Mouse (Mus musculus): ENCODE measurements at regions not wholly inside any gene's neighbourhood (a gene's known extent, or its start where the extent isn't known, plus 50 kb on each side); places are given as distances from the start of the nearest gene placed in this dataset.

DNA sequence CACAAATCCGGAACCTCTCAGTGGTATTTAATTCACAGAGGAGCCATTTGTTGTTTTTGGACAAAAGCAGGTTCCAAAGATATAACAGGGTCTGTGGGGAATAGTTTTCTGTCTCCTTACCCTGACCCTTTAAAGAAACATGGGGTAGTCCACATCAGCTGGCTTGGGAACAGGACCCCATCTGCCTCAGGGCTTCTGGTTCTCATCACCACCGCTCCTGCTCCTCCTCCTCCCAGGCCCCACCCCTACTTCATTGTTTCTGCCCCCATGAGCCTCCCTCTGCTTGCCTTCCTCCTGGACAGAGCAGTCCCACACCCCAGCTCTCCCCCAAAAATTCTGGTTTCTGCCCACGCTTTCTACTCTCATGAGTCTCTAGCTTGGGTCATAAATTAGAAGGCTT is 183.8 kb upstream of the Mgmt start:
- no peak for TF ChIP-seq CEBPB (IDR thresholded peaks at IDR 0.05; ENCODE audit: low read depth)
- no peak for TF ChIP-seq MYOD1 (IDR thresholded peaks at IDR 0.05; ENCODE audit: control insufficient read depth, insufficient read length, low read depth)
- TF ChIP-seq MYOG (IDR thresholded peaks at IDR 0.05; ENCODE audit: control insufficient read depth, extremely low read depth, insufficient read length): no peak
- no peak for TF ChIP-seq USF1 (IDR thresholded peaks at IDR 0.05; ENCODE audit: low read depth)
- TF ChIP-seq MAX (IDR thresholded peaks at IDR 0.05): no peak
- no peak for TF ChIP-seq CTCF (IDR thresholded peaks at IDR 0.05; ENCODE audit: control insufficient read depth, insufficient read depth, insufficient read length)
- no peak for TF ChIP-seq FOSL1 (IDR thresholded peaks at IDR 0.05; ENCODE audit: insufficient read depth, low read length, poor library complexity, severe bottlenecking)
- no peak overlapping the region for H3ac ChIP-seq (ENCODE audit: control insufficient read depth, insufficient read length, low read depth)

DNA sequence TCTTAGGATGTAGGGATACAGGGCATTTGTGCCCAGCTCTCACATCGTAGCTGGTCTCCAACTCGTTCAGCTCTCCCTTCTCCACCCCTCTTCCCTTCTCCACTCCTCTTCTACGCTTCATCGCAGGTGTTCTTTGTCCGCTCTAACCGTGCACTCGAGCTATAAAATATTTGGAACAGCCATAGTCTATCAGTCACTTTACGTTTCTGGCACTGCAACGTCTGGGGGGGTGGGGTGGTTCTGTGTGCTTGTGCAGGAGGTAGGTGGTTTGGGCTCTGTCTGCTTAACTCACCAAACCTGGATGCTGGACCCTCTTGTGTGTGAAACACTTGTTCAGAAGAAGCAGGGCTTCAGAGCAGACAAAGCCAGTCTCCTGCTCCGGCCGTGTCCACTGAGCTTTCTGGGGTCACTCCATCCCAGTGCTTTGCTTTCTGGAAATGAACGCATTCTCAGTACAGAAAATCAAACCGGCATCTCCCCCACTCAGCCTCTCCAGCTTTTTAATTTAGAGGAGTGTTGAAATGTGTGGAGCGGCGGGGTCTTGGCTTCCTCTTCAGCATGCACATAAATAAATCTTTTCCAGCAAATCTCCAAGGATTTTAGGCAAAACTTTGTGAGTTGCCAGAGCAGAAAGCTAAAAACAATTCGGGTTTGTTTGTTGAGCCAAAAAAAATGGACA is 181.3 kb upstream of the Mgmt start:
- Histone ChIP-seq H3K79me3 (ENCODE audit: low read depth) (no peaks in the 10 kb centered on the region), H3K36me3 (ENCODE audit: control insufficient read depth, insufficient read depth) (no peaks in the 10 kb centered on the region), H3K79me2 (ENCODE audit: control insufficient read depth, insufficient read depth) (no peaks in the 10 kb centered on the region), H3ac (ENCODE audit: control insufficient read depth, insufficient read length, low read depth) (no peak overlapping the region), H3K27me3 (ENCODE audit: control insufficient read depth, insufficient read depth, insufficient read length) (no peaks in the 10 kb centered on the region), H3K4me3 (ENCODE audit: insufficient read depth, poor library complexity, severe bottlenecking) (no peak overlapping the region)
- TF ChIP-seq MYOG (IDR thresholded peaks at IDR 0.05; ENCODE audit: control insufficient read depth, extremely low read depth, insufficient read length) (no peak), MAX (IDR thresholded peaks at IDR 0.05) (no peak), USF1 (IDR thresholded peaks at IDR 0.05; ENCODE audit: low read depth) (no peak), CEBPB (IDR thresholded peaks at IDR 0.05; ENCODE audit: low read depth) (no peak), CTCF (IDR thresholded peaks at IDR 0.05; ENCODE audit: control insufficient read depth, insufficient read depth, insufficient read length) (no peak), MYOD1 (IDR thresholded peaks at IDR 0.05; ENCODE audit: control insufficient read depth, insufficient read length, low read depth) (no peak), FOSL1 (IDR thresholded peaks at IDR 0.05; ENCODE audit: insufficient read depth, low read length, poor library complexity, severe bottlenecking) (no peak)

More for the DNA sequence above, 183.8 kb upstream of the Mgmt start:
- H3K79me3 ChIP-seq (ENCODE audit: low read depth): no peaks in the 10 kb centered on the region
- no peaks in the 10 kb centered on the region for H3K79me2 ChIP-seq (ENCODE audit: control insufficient read depth, insufficient read depth)
- H3K27me3 ChIP-seq (ENCODE audit: control insufficient read depth, insufficient read depth, insufficient read length): no peaks in the 10 kb centered on the region
- H3K4me3 ChIP-seq (ENCODE audit: insufficient read depth, poor library complexity, severe bottlenecking): no peak overlapping the region
- no peaks in the 10 kb centered on the region for H3K36me3 ChIP-seq (ENCODE audit: control insufficient read depth, insufficient read depth)

DNA sequence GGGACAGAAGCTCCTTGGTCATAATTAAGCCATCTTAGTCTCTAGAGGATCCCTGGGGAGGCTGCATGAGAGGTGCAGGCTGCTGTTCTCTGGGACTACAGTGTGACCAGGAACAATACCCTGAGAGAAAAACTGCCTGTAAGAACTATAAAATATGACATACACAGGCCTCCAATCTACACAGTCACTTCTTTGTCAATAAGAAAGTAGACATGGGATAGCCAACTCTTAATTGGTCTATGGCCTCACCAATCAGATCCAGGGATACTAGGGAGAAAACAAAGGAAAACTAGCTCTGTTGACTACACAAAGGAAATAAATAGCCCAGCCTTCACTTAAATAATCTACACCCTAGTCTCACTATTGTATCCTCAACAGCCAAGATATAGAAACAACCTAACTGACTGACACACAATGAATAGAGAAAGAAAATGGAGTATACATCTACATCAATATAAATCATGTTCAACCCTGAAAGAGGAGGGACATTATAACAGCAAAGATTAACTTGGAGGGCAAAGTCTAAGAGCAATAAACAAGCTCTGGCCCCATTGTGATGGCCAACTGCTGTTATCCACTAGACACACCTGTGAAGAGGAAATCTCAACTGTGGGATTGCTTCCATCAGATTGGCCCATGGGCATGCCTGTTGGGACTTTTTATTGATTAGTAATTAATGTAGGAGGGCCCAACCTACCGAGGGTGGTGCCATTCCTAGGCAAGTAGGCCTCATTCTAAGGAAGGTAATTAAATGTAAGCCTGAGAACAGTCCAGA is 166.6 kb upstream of the Mgmt start:
- Histone ChIP-seq H3K36me3 (ENCODE audit: control insufficient read depth, insufficient read depth) (no peaks in the 10 kb centered on the region), H3K79me3 (ENCODE audit: low read depth) (no peaks in the 10 kb centered on the region), H3K27me3 (ENCODE audit: control insufficient read depth, insufficient read depth, insufficient read length) (no peaks in the 10 kb centered on the region), H3ac (ENCODE audit: control insufficient read depth, insufficient read length, low read depth) (no peak overlapping the region), H3K4me3 (ENCODE audit: insufficient read depth, poor library complexity, severe bottlenecking) (no peak overlapping the region), H3K79me2 (ENCODE audit: control insufficient read depth, insufficient read depth) (no peaks in the 10 kb centered on the region)
- TF ChIP-seq CTCF (IDR thresholded peaks at IDR 0.05; ENCODE audit: control insufficient read depth, insufficient read depth, insufficient read length): no peak
- TF ChIP-seq USF1 (IDR thresholded peaks at IDR 0.05; ENCODE audit: low read depth): no peak
- no peak for TF ChIP-seq CEBPB (IDR thresholded peaks at IDR 0.05; ENCODE audit: low read depth)
- TF ChIP-seq MYOG (IDR thresholded peaks at IDR 0.05; ENCODE audit: control insufficient read depth, extremely low read depth, insufficient read length): no peak
- no peak for TF ChIP-seq MYOD1 (IDR thresholded peaks at IDR 0.05; ENCODE audit: control insufficient read depth, insufficient read length, low read depth)
- no peak for TF ChIP-seq FOSL1 (IDR thresholded peaks at IDR 0.05; ENCODE audit: insufficient read depth, low read length, poor library complexity, severe bottlenecking)
- TF ChIP-seq MAX (IDR thresholded peaks at IDR 0.05): no peak

DNA sequence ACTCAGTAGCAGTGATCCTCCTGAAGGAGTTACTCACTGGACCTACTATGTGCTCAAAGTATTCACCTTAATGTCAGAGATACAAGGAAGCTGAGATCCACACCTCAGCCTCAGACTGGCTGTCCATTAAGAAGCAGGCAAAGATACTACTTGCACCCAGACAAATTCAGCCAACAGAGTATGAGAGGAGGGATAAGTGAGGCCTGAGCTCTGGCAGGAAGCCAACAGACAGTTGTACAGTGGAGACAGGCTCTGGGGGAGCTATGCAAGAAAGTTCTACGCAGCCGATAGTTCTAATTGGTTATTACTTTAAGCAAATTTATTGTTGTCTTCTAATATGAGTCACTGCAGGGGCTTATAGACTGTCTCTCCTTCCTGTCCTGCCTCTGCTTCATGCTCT is 152.2 kb upstream of the Mgmt start:
- H3K27me3 ChIP-seq (ENCODE audit: control insufficient read depth, insufficient read depth, insufficient read length): no peaks in the 10 kb centered on the region
- no peak for TF ChIP-seq CEBPB (IDR thresholded peaks at IDR 0.05; ENCODE audit: low read depth)
- TF ChIP-seq FOSL1 (IDR thresholded peaks at IDR 0.05; ENCODE audit: insufficient read depth, low read length, poor library complexity, severe bottlenecking): no peak
- no peak for TF ChIP-seq MAX (IDR thresholded peaks at IDR 0.05)
- TF ChIP-seq CTCF (IDR thresholded peaks at IDR 0.05; ENCODE audit: control insufficient read depth, insufficient read depth, insufficient read length): no peak
- TF ChIP-seq MYOD1 (IDR thresholded peaks at IDR 0.05; ENCODE audit: control insufficient read depth, insufficient read length, low read depth): no peak
- no peak for TF ChIP-seq USF1 (IDR thresholded peaks at IDR 0.05; ENCODE audit: low read depth)
- TF ChIP-seq MYOG (IDR thresholded peaks at IDR 0.05; ENCODE audit: control insufficient read depth, extremely low read depth, insufficient read length): no peak
- H3ac ChIP-seq (ENCODE audit: control insufficient read depth, insufficient read length, low read depth): no peak overlapping the region
- H3K79me2 ChIP-seq (ENCODE audit: control insufficient read depth, insufficient read depth): no peaks in the 10 kb centered on the region
- H3K36me3 ChIP-seq (ENCODE audit: control insufficient read depth, insufficient read depth): no peaks in the 10 kb centered on the region
- no peaks in the 10 kb centered on the region for H3K79me3 ChIP-seq (ENCODE audit: low read depth)
- no peak overlapping the region for H3K4me3 ChIP-seq (ENCODE audit: insufficient read depth, poor library complexity, severe bottlenecking)

DNA sequence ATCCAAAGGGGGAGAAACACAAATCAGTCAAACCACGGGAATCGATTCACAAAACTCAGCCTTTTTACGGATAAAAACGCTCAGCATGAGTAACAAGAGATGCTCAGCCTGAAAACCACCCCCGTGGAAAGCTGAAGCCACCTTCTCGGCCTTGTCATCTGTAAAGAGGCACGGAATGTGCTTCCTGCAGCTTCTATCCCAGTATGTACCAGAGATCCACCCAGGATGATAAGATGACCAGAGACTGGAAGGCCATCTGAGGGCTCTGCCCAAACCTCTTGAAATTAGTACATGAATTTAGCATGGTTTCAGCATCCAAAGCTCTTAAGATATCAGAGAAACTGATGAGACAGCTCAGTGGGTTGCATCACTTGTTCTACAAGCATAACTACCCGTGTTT is 149.0 kb upstream of the Mgmt start:
- Histone ChIP-seq H3K79me2 (ENCODE audit: control insufficient read depth, insufficient read depth) (no peaks in the 10 kb centered on the region), H3K79me3 (ENCODE audit: low read depth) (no peaks in the 10 kb centered on the region), H3K36me3 (ENCODE audit: control insufficient read depth, insufficient read depth) (no peaks in the 10 kb centered on the region), H3K27me3 (ENCODE audit: control insufficient read depth, insufficient read depth, insufficient read length) (no peaks in the 10 kb centered on the region), H3ac (ENCODE audit: control insufficient read depth, insufficient read length, low read depth) (no peak overlapping the region), H3K4me3 (ENCODE audit: insufficient read depth, poor library complexity, severe bottlenecking) (no peak overlapping the region)
- TF ChIP-seq MYOG (IDR thresholded peaks at IDR 0.05; ENCODE audit: control insufficient read depth, extremely low read depth, insufficient read length) (no peak), FOSL1 (IDR thresholded peaks at IDR 0.05; ENCODE audit: insufficient read depth, low read length, poor library complexity, severe bottlenecking) (no peak), USF1 (IDR thresholded peaks at IDR 0.05; ENCODE audit: low read depth) (no peak), MYOD1 (IDR thresholded peaks at IDR 0.05; ENCODE audit: control insufficient read depth, insufficient read length, low read depth) (no peak), MAX (IDR thresholded peaks at IDR 0.05) (no peak), CTCF (IDR thresholded peaks at IDR 0.05; ENCODE audit: control insufficient read depth, insufficient read depth, insufficient read length) (no peak), CEBPB (IDR thresholded peaks at IDR 0.05; ENCODE audit: low read depth) (no peak)
